Comparison of ENCODE assay signal across 8 mouse cellular contexts in the genomic region with DNA sequence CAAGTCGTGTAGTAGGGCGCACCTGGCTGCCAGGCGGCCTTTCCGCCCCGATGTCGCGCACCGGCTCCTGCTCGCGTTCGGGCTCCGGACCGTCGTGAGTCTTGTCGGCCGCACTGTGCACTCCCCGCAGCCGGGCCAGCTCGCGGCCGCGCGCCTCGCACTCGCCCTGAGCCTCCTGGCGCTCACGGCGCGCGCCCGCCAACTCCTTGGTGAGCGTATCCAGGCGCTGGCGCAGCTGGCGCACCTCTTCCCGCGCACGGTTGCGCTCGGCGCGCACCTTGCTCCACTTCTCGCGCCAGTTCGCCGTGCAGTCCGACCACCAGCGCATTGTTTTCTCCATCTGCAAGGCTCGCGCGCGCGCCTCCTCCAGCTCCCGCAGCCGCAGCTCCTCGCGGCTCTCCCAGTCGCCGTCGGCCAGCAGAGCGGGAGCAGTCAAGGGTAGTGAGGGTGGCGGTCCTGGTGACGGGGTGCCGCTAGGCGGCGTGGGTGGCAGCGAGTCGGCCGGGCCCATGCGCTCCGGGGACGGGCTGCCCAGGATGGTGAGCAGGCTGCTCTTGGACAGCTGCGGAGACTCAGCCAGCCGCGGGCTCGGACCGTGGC. TPM values are rescaled to one million over a fixed set of nuclear protein-coding genes. Genes with fewer than 3 reads are reported as not detected.
DNase-seq lines count a peak whose midpoint lies in the region; ATAC-seq and TF ChIP-seq lines count a peak whose summit lies in the region.

No protein-coding gene starts in this region.

- peaks cover 53% of the 10 kb centered on the region for H3K4me1 ChIP-seq in forebrain, embryonic 13.5 days
- H3K4me1 ChIP-seq in hindbrain, embryonic 15.5 days (replicated peaks), result peaks cover 44% of the 10 kb centered on the region
- peaks cover 5% of the 10 kb centered on the region for H3K4me1 ChIP-seq in small intestine, adult 2 months (ENCODE audit: control insufficient read depth, insufficient read depth, insufficient read length, low read length)

- peak; percentile 73 for ATAC-seq in forebrain, embryonic 13.5 days
- peak; percentile 32; the same call in 1 of the 2 replicates for ATAC-seq in hindbrain, embryonic 15.5 days (ENCODE audit: low FRiP score, low read depth)
- ATAC-seq in megakaryocyte progenitor cell, adult 5-6 weeks (replicated peaks; ENCODE audit: poor library complexity), result peak; percentile 30; the same call in 1 of the 2 replicates
- no peak for ATAC-seq in inflammation-experienced regulatory T-cells, adult 6 months

- no peak overlapping the region for H3K27ac ChIP-seq in forebrain, embryonic 13.5 days
- H3K27ac ChIP-seq in hindbrain, embryonic 15.5 days (replicated peaks), result no peak overlapping the region
- no peak overlapping the region for H3K27ac ChIP-seq in small intestine, adult 2 months (ENCODE audit: insufficient read depth, low read depth, low read length)

- TF ChIP-seq CTCF in small intestine, adult 2 months (IDR thresholded peaks at IDR 0.05; ENCODE audit: extremely low read depth, insufficient read length, insufficient replicate concordance, low read depth, low read length), result peak; percentile 21; the same call in 1 of the 2 replicates

- DNase-seq in ES-CJ7 (ENCODE audit: low read depth, low spot score), result peak; percentile 89
- peak; percentile 70 to 76 for DNase-seq in adrenal gland, adult 18-20 months (ENCODE audit: low spot score in 2 of 2)
- DNase-seq in left cerebral cortex, postnatal 36 days (ENCODE audit: low spot score in 2 of 2), result peak; percentile 36 to 57

- WGBS in forebrain, embryonic 13.5 days, result 2% methylated on average over 77 of the region's 77 CpGs
- 6% methylated on average over 77 of the region's 77 CpGs for WGBS in hindbrain, embryonic 15.5 days
- WGBS in small intestine, adult 2 months, result 35% methylated on average over 77 of the region's 77 CpGs

- peak overlapping the region; percentile 85 for H3K4me2 ChIP-seq in forebrain, embryonic 13.5 days
- H3K4me2 ChIP-seq in hindbrain, embryonic 15.5 days, result peak overlapping the region; percentile 64

- H3K9me3 ChIP-seq in forebrain, embryonic 13.5 days (replicated peaks), result no peaks in the 10 kb centered on the region
- no peaks in the 10 kb centered on the region for H3K9me3 ChIP-seq in hindbrain, embryonic 15.5 days

- intact Hi-C loops in left cerebral cortex, postnatal 36 days (cut with DNase I), result no loop called here

- H3K9ac ChIP-seq in forebrain, embryonic 13.5 days, result peak overlapping the region; percentile 61
- H3K9ac ChIP-seq in hindbrain, embryonic 15.5 days, result peak overlapping the region; percentile 10

- peaks cover 40% of the 10 kb centered on the region for H3K27me3 ChIP-seq in forebrain, embryonic 13.5 days
- peaks cover 25% of the 10 kb centered on the region for H3K27me3 ChIP-seq in hindbrain, embryonic 15.5 days
- H3K27me3 ChIP-seq in small intestine, adult 2 months (ENCODE audit: control insufficient read depth, insufficient read depth, low read length), result peaks cover 10% of the 10 kb centered on the region

- H3K4me3 ChIP-seq in forebrain, embryonic 13.5 days, result peak overlapping the region; percentile 50
- H3K4me3 ChIP-seq in hindbrain, embryonic 15.5 days, result peak overlapping the region; percentile 43
- H3K4me3 ChIP-seq in small intestine, adult 2 months (ENCODE audit: low read depth, low read length), result peak overlapping the region; percentile 57

- TF ChIP-seq POLR2A in small intestine, adult 2 months (IDR thresholded peaks at IDR 0.05; ENCODE audit: low read depth, low read length), result no peak

- no peaks in the 10 kb centered on the region; the same call in 1 of the 2 replicates for H3K36me3 ChIP-seq in forebrain, embryonic 13.5 days (ENCODE audit: poor library complexity, severe bottlenecking)
- H3K36me3 ChIP-seq in hindbrain, embryonic 15.5 days, result no peaks in the 10 kb centered on the region
- no peaks in the 10 kb centered on the region for H3K36me3 ChIP-seq in small intestine, adult 2 months (ENCODE audit: control insufficient read depth, insufficient read depth, low read length)

RNA-seq across cellular contexts. Expression of a gene that starts 4.7 kb away (rescaled TPM):
- total RNA-seq in adrenal gland, adult 18-20 months (2021), result 1 to 10 TPM; 5.2 to 5.5 TPM
- 5.6 TPM in 2 replicates for polyA plus RNA-seq in forebrain, embryonic 13.5 days (2015; fragmentation: Nextera tagmentation; extraction: Ambion mirVana)
- 6.6 and 7.6 TPM in 2 replicates for polyA plus RNA-seq in hindbrain, embryonic 15.5 days (2015; fragmentation: Nextera tagmentation; extraction: Ambion mirVana)
- 1 to 10 TPM; 1.8 to 1.9 TPM for total RNA-seq in left cerebral cortex, postnatal 36 days (2021)
- 0.25 and 0.32 TPM in 2 replicates for total RNA-seq in megakaryocyte progenitor cell, adult 5-6 weeks (2015)
- total RNA-seq in megakaryocyte progenitor cell, adult 5-6 weeks (2017), result 1.2 and 1.3 TPM in 2 replicates
- polyA plus RNA-seq in small intestine, adult 2 months (2012; rRNA removed), result 8.1 TPM in 2 replicates
- polyA plus RNA-seq in inflammation-experienced regulatory T-cells, adult 6 months (2017; shearing (Covaris generic)), result 1 to 10 TPM in 1 of 3 experiments, under 1 TPM in 2; 0.24 to 1.0 (median 0.25) TPM

RNA-seq across cellular contexts. Expression of a gene that starts 10.3 kb away (rescaled TPM):
- total RNA-seq in adrenal gland, adult 18-20 months (2021), result 1 to 10 TPM; 1.4 to 1.6 TPM
- polyA plus RNA-seq in forebrain, embryonic 13.5 days (2015; fragmentation: Nextera tagmentation; extraction: Ambion mirVana), result 0.19 TPM in 1 of 2 replicates, not detected in the other
- 0.17 and 0.25 TPM in 2 replicates for polyA plus RNA-seq in hindbrain, embryonic 15.5 days (2015; fragmentation: Nextera tagmentation; extraction: Ambion mirVana)
- total RNA-seq in left cerebral cortex, postnatal 36 days (2021), result not detected
- total RNA-seq in megakaryocyte progenitor cell, adult 5-6 weeks (2015), result 0.17 TPM in 1 of 2 replicates, not detected in the other
- total RNA-seq in megakaryocyte progenitor cell, adult 5-6 weeks (2017), result not detected in 2 replicates
- 10.2 and 15.4 TPM in 2 replicates for polyA plus RNA-seq in small intestine, adult 2 months (2012; rRNA removed)
- 1 to 10 TPM; 1.8 to 4.3 (median 4.1) TPM for polyA plus RNA-seq in inflammation-experienced regulatory T-cells, adult 6 months (2017; shearing (Covaris generic))

RNA-seq across cellular contexts. Expression of a gene that starts 37.0 kb away (rescaled TPM):
- 1 to 10 TPM; 7.7 to 9.8 TPM for total RNA-seq in adrenal gland, adult 18-20 months (2021)
- 38.2 and 39.2 TPM in 2 replicates for polyA plus RNA-seq in forebrain, embryonic 13.5 days (2015; fragmentation: Nextera tagmentation; extraction: Ambion mirVana)
- 84.1 and 88.9 TPM in 2 replicates for polyA plus RNA-seq in hindbrain, embryonic 15.5 days (2015; fragmentation: Nextera tagmentation; extraction: Ambion mirVana)
- 10 to 100 TPM; 20.0 to 22.3 TPM for total RNA-seq in left cerebral cortex, postnatal 36 days (2021)
- total RNA-seq in megakaryocyte progenitor cell, adult 5-6 weeks (2015), result 0.49 TPM in 1 of 2 replicates, not detected in the other
- 0.14 and 0.37 TPM in 2 replicates for total RNA-seq in megakaryocyte progenitor cell, adult 5-6 weeks (2017)
- 58.8 and 156 TPM in 2 replicates for polyA plus RNA-seq in small intestine, adult 2 months (2012; rRNA removed)
- under 1 TPM; 0.35 to 0.50 (median 0.50) TPM for polyA plus RNA-seq in inflammation-experienced regulatory T-cells, adult 6 months (2017; shearing (Covaris generic))

RNA-seq across cellular contexts. Expression of a gene that starts 55.9 kb away (rescaled TPM):
- total RNA-seq in adrenal gland, adult 18-20 months (2021), result 10 to 100 TPM; 61.9 to 65.1 TPM
- 170 TPM in 2 replicates for polyA plus RNA-seq in forebrain, embryonic 13.5 days (2015; fragmentation: Nextera tagmentation; extraction: Ambion mirVana)
- 111 TPM in 2 replicates for polyA plus RNA-seq in hindbrain, embryonic 15.5 days (2015; fragmentation: Nextera tagmentation; extraction: Ambion mirVana)
- total RNA-seq in left cerebral cortex, postnatal 36 days (2021), result 10 to 100 TPM; 67.1 to 72.7 TPM
- total RNA-seq in megakaryocyte progenitor cell, adult 5-6 weeks (2015), result 64.3 and 66.4 TPM in 2 replicates
- 55.2 and 65.0 TPM in 2 replicates for total RNA-seq in megakaryocyte progenitor cell, adult 5-6 weeks (2017)
- 32.3 and 57.1 TPM in 2 replicates for polyA plus RNA-seq in small intestine, adult 2 months (2012; rRNA removed)
- 100 to 1,000 TPM in 2 of 3 experiments, 10 to 100 TPM in 1; 85.4 to 108 (median 104) TPM for polyA plus RNA-seq in inflammation-experienced regulatory T-cells, adult 6 months (2017; shearing (Covaris generic))

Comparison
In these comparisons a context has a peak if more than half of its experiments do, and no peak if none do; other contexts are left out.
1. RNA of a gene that starts 37.0 kb away (polyA plus RNA-seq): 58.8 to 156 TPM in small intestine, adult 2 months, 84.1 to 88.9 TPM in hindbrain, embryonic 15.5 days and 38.2 to 39.2 TPM in forebrain, embryonic 13.5 days; 0.35 to 0.50 TPM in inflammation-experienced regulatory T-cells, adult 6 months; every median in the first group is over 10 times any median in the second.
2. Peak in every context shown above with its lines, with median percentiles within 50 percentile points of each other: DNase-seq and H3K4me3 ChIP-seq.